Mouse (Mus musculus) lung, adult 2 months (tissue): ENCODE data around the gene Gm43064.

Experiments used
- CTCF ChIP-seq: fragments of 200-500 bp; IDR thresholded peaks from 2 replicates; pipeline ENCODE4 v1.5.1; 2011; ENCODE audit warnings: mild to moderate bottlenecking, low read length, control low read depth; ENCODE audit not compliant: insufficient read depth
- POLR2A ChIP-seq: fragments of 200-500 bp; IDR thresholded peaks from 2 replicates; pipeline ENCODE4 v1.6.1; 2011; ENCODE audit warnings: low read depth, mild to moderate bottlenecking, control low read depth, low read length, borderline replicate concordance; ENCODE audit errors: extremely low read depth

GRCm38 (mm10) chr3:103792566-103792965 lies 16.8 kb upstream of the Gm43064 start:
- TF ChIP-seq CTCF (no peak), POLR2A (no peak)
